Mouse (Mus musculus) megakaryocyte-erythroid progenitor cell, adult 5-6 weeks (primary cell): ENCODE results near the gene Usp15. TPM values are rescaled to one million over a fixed set of nuclear protein-coding genes. Genes with fewer than 3 reads are reported as not detected.

Experiments used
- ATAC-seq: replicated peaks from 2 replicates; pipeline ENCODE4 v1.8.0; 2016; ENCODE audit warnings: mild to moderate bottlenecking, inconsistent platforms; ENCODE audit not compliant: severe bottlenecking, poor library complexity, low FRiP score, low TSS enrichment
- total RNA-seq, 2 experiments: library from RNA; stranded (forward) in 1 of 2; stranded (reverse) in 1 of 2; fragments of 200-1000, 215-1000 nt in 1 of 2; fragments of >200 nt in 1 of 2; fragmentation: Nextera tagmentation in 1 of 2; gene quantifications; 2 replicates each; pipeline ENCODE4 v1.2.3; 2014 to 2017

Gene Usp15
- total RNA-seq, 2 experiments from 2014 or later = 238 to 392 TPM

- ATAC-seq = no peak
Observed at GRCm38 (mm10) chr10:123112787-123113168, 84.0 kb downstream of the Usp15 start.

- ATAC-seq = no peak
Observed at GRCm38 (mm10) chr10:123112056-123112786, 84.6 kb downstream of the Usp15 start.

- no peak for ATAC-seq
Observed at GRCm38 (mm10) chr10:123110548-123110947, 86.2 kb downstream of the Usp15 start.

GRCm38 (mm10) chr10:123108527-123108926, 88.3 kb downstream of the Usp15 start:
- ATAC-seq = no peak

GRCm38 (mm10) chr10:123108121-123108520, 88.7 kb downstream of the Usp15 start:
- ATAC-seq = no peak

GRCm38 (mm10) chr10:123101303-123101702, 95.5 kb downstream of the Usp15 start:
- no peak for ATAC-seq

- no peak for ATAC-seq
Observed at GRCm38 (mm10) chr10:123100584-123100983, 96.2 kb downstream of the Usp15 start.

GRCm38 (mm10) chr10:123094504-123094903, 102.3 kb downstream of the Usp15 start:
- no peak for ATAC-seq

GRCm38 (mm10) chr10:123092577-123092976, 104.2 kb downstream of the Usp15 start:
- ATAC-seq = no peak

GRCm38 (mm10) chr10:123091737-123092136, 105.1 kb downstream of the Usp15 start:
- peak; percentile 95 for ATAC-seq

GRCm38 (mm10) chr10:123089425-123089930, 107.3 kb downstream of the Usp15 start:
- ATAC-seq = no peak

GRCm38 (mm10) chr10:123086847-123087246, 109.9 kb downstream of the Usp15 start:
- ATAC-seq = no peak

- no peak for ATAC-seq
Observed at GRCm38 (mm10) chr10:123084900-123085641, 111.7 kb downstream of the Usp15 start.

GRCm38 (mm10) chr10:123084307-123084706, 112.5 kb downstream of the Usp15 start:
- ATAC-seq = no peak

GRCm38 (mm10) chr10:123076245-123077023, 120.4 kb downstream of the Usp15 start, which contains the start of gene Mon2:
Gene Mon2 (minus strand): TSS chr10:123076505.
- ATAC-seq = peak; percentile 93

- 0 out of 2 replicates have a peak, but pooled peaks have one; percentile 6 for ATAC-seq
Observed at GRCm38 (mm10) chr10:123075751-123076242, 121.0 kb downstream of the Usp15 start.

GRCm38 (mm10) chr10:123071997-123072396, 124.8 kb downstream of the Usp15 start:
- ATAC-seq = peak; percentile 51; the same call in 1 of the 2 replicates

GRCm38 (mm10) chr10:123063021-123063420, 133.8 kb downstream of the Usp15 start:
- ATAC-seq = no peak

GRCm38 (mm10) chr10:123060831-123061230, 136.0 kb downstream of the Usp15 start:
- ATAC-seq = no peak

GRCm38 (mm10) chr10:123057082-123057481, 139.7 kb downstream of the Usp15 start:
- no peak for ATAC-seq
